Mouse (Mus musculus) testis, postnatal 14 days (tissue): Measurements from ENCODE around the gene Asb4.

Experiments
- DNase-seq: peaks from one replicate; pipeline ENCODE4 v3.0.0; 2021; ENCODE audit warnings: low spot score

Gene Asb4

GRCm38 (mm10) chr6:5394971-5395370 is 11.8 kb downstream of the Asb4 start:
- no peak for DNase-seq

GRCm38 (mm10) chr6:5396797-5397196 is 13.6 kb downstream of the Asb4 start:
- DNase-seq: no peak

- DNase-seq: no peak
Observed at GRCm38 (mm10) chr6:5401394-5401793, 18.2 kb downstream of the Asb4 start.

- no peak for DNase-seq
Observed at GRCm38 (mm10) chr6:5403095-5403815, 20.1 kb downstream of the Asb4 start.

- no peak for DNase-seq
Observed at GRCm38 (mm10) chr6:5404016-5404415, 20.8 kb downstream of the Asb4 start.

- DNase-seq: peak; percentile 17
Observed at GRCm38 (mm10) chr6:5408451-5409177, 25.4 kb downstream of the Asb4 start.

- DNase-seq: no peak
Observed at GRCm38 (mm10) chr6:5409676-5410075, 26.5 kb downstream of the Asb4 start.

- peak; percentile 53 for DNase-seq
Observed at GRCm38 (mm10) chr6:5410697-5411391, 27.7 kb downstream of the Asb4 start.

- peak; percentile 54 for DNase-seq
Observed at GRCm38 (mm10) chr6:5413282-5413681, 30.1 kb downstream of the Asb4 start.

- no peak for DNase-seq
Observed at GRCm38 (mm10) chr6:5421442-5421841, 38.3 kb downstream of the Asb4 start.

- DNase-seq: no peak
Observed at GRCm38 (mm10) chr6:5422386-5422785, 39.2 kb downstream of the Asb4 start.

GRCm38 (mm10) chr6:5423594-5423993 is 40.4 kb downstream of the Asb4 start:
- no peak for DNase-seq

GRCm38 (mm10) chr6:5427033-5427432 is 43.8 kb downstream of the Asb4 start:
- no peak for DNase-seq

GRCm38 (mm10) chr6:5429562-5429961 is 46.4 kb downstream of the Asb4 start:
- no peak for DNase-seq

- DNase-seq: no peak
Observed at GRCm38 (mm10) chr6:5429982-5430550, 46.9 kb downstream of the Asb4 start.

- no peak for DNase-seq
Observed at GRCm38 (mm10) chr6:5433887-5434286, 50.7 kb downstream of the Asb4 start.

GRCm38 (mm10) chr6:5437757-5438156 is 54.6 kb downstream of the Asb4 start:
- no peak for DNase-seq

GRCm38 (mm10) chr6:5441221-5441620 is 58.0 kb downstream of the Asb4 start:
- DNase-seq: no peak

- DNase-seq: no peak
Observed at GRCm38 (mm10) chr6:5442316-5443085, 59.3 kb downstream of the Asb4 start.

GRCm38 (mm10) chr6:5443104-5443863 is 60.1 kb downstream of the Asb4 start:
- DNase-seq: peak; percentile 36

- no peak for DNase-seq
Observed at GRCm38 (mm10) chr6:5444331-5444898, 61.2 kb downstream of the Asb4 start.
